24 mouse cellular contexts compared by ENCODE assay signal in genomic region chr15:77774303-77774702, GRCm38 (mm10). TPM values are rescaled to one million over a fixed set of nuclear protein-coding genes. Genes with fewer than 3 reads are reported as not detected.
"Had no signal": no experiment of that assay in that cellular context is flagged by ENCODE, and none has a peak within 500 bp of the region (broad histone marks: within the 10 kb centered on the region; RNA-seq: fewer than 3 reads in every experiment).

No protein-coding gene starts in this region.

- H3K9ac ChIP-seq: lung, embryonic 15.5 days; neural tube, embryonic 12.5 days; neural tube, embryonic 15.5 days; stomach, embryonic 15.5 days had no signal

- H3K4me2 ChIP-seq: lung, embryonic 15.5 days; midbrain, embryonic 11.5 days; neural tube, embryonic 12.5 days; neural tube, embryonic 15.5 days; stomach, embryonic 15.5 days had no signal

- H3K4me3 ChIP-seq: left cerebral cortex, adult 2 months; lung, embryonic 15.5 days; neural tube, embryonic 12.5 days; neural tube, embryonic 15.5 days; stomach, embryonic 15.5 days had no signal

- DNase-seq: kidney, adult 18-20 months; kidney, adult 9 months; kidney, postnatal 14 days; kidney, postnatal 4 days; layer of hippocampus, adult 9-11 months; layer of hippocampus, postnatal 36 days; lung, adult 18-20 months; lung, postnatal 14 days; midbrain, embryonic 14.5 days; right cerebral cortex, adult 18-20 months; right cerebral cortex, postnatal 25 days; spleen, adult 18-20 months; thymus, postnatal 36 days had no signal

- ATAC-seq: inflammation-experienced regulatory T-cells, adult 6 months had no signal

- H3K27me3 ChIP-seq: lung, embryonic 15.5 days; neural tube, embryonic 12.5 days; neural tube, embryonic 15.5 days; stomach, embryonic 15.5 days had no signal

- H3K27ac ChIP-seq: left cerebral cortex, adult 2 months; lung, embryonic 15.5 days; neural tube, embryonic 12.5 days; neural tube, embryonic 15.5 days; stomach, embryonic 15.5 days had no signal

- H3K9me3 ChIP-seq: lung, embryonic 15.5 days; neural tube, embryonic 12.5 days; neural tube, embryonic 15.5 days; stomach, embryonic 15.5 days had no signal

- H3K4me1 ChIP-seq: lung, embryonic 15.5 days; neural tube, embryonic 12.5 days; neural tube, embryonic 15.5 days; stomach, embryonic 15.5 days had no signal

RNA-seq across cellular contexts. Expression of gene Apol8, which starts 17.5 kb away (rescaled TPM):
- total RNA-seq: midbrain, postnatal 0 days had no signal
- polyA plus RNA-seq: limb, embryonic 11.5 days; lung, embryonic 15.5 days had no signal

RNA-seq across cellular contexts. Expression of gene Apol9b, which starts 45.5 kb away (rescaled TPM):
- total RNA-seq: layer of hippocampus, adult 18-20 months; layer of hippocampus, postnatal 36 days; left cerebral cortex, adult 2 months; megakaryocyte progenitor cell, adult 5-6 weeks had no signal
- polyA plus RNA-seq: limb, embryonic 11.5 days; lung, embryonic 15.5 days; midbrain, embryonic 11.5 days; midbrain, embryonic 14.5 days; midbrain, postnatal 0 days; neural tube, embryonic 12.5 days had no signal
